Mouse (Mus musculus) splenic B cell, adult 2 months (primary cell): ENCODE measurements at regions not wholly inside any gene's neighbourhood (a gene's known extent, or its start where the extent isn't known, plus 50 kb on each side); places are given as distances from the start of the nearest gene placed in this dataset.

Experiments used
- DNase-seq: peaks from one replicate; pipeline ENCODE4 v3.0.0-alpha.2; 2011; ENCODE audit warnings: low read depth, low spot score
- H3K27me3 ChIP-seq: 2 replicates; pipeline ENCODE4 v1.6.1; 2012; ENCODE audit warnings: mild to moderate bottlenecking, low read length, moderate library complexity, mixed read lengths; ENCODE audit not compliant: control insufficient read depth, poor library complexity, insufficient read depth, severe bottlenecking
- H3K36me3 ChIP-seq: 2 replicates; pipeline ENCODE4 v1.6.1; 2012; ENCODE audit warnings: mild to moderate bottlenecking, low read length, moderate library complexity, mixed read lengths; ENCODE audit not compliant: control insufficient read depth, poor library complexity, insufficient read depth, severe bottlenecking

- Histone ChIP-seq H3K27me3 (no peaks in the 10 kb centered on the region), H3K36me3 (no peaks in the 10 kb centered on the region)
- DNase-seq = no peak
Observed at GRCm38 (mm10) chr13:110928894-110929293, 325.9 kb upstream of the Actbl2 start.

GRCm38 (mm10) chr13:110929579-110929978 is 325.2 kb upstream of the Actbl2 start:
- H3K27me3 ChIP-seq = no peaks in the 10 kb centered on the region
- no peaks in the 10 kb centered on the region for H3K36me3 ChIP-seq
- DNase-seq = no peak

- no peak for DNase-seq
- no peaks in the 10 kb centered on the region for H3K27me3 ChIP-seq
- no peaks in the 10 kb centered on the region for H3K36me3 ChIP-seq
Observed at GRCm38 (mm10) chr13:110941587-110941986, 313.2 kb upstream of the Actbl2 start.

- Histone ChIP-seq H3K36me3 (no peaks in the 10 kb centered on the region), H3K27me3 (no peaks in the 10 kb centered on the region)
- DNase-seq = no peak
Observed at GRCm38 (mm10) chr13:110942986-110943644, 311.7 kb upstream of the Actbl2 start.

- no peak for DNase-seq
- no peaks in the 10 kb centered on the region for H3K27me3 ChIP-seq
- no peaks in the 10 kb centered on the region for H3K36me3 ChIP-seq
Observed at GRCm38 (mm10) chr13:110944061-110944460, 310.8 kb upstream of the Actbl2 start.

- Histone ChIP-seq H3K36me3 (no peaks in the 10 kb centered on the region), H3K27me3 (no peaks in the 10 kb centered on the region)
- no peak for DNase-seq
Observed at GRCm38 (mm10) chr13:110944683-110945082, 310.1 kb upstream of the Actbl2 start.

GRCm38 (mm10) chr13:110960212-110960611 is 294.6 kb upstream of the Actbl2 start:
- Histone ChIP-seq H3K27me3 (no peaks in the 10 kb centered on the region), H3K36me3 (no peaks in the 10 kb centered on the region)
- peak; percentile 8 for DNase-seq

- no peak for DNase-seq
- H3K27me3 ChIP-seq = no peaks in the 10 kb centered on the region
- H3K36me3 ChIP-seq = no peaks in the 10 kb centered on the region
Observed at GRCm38 (mm10) chr13:110967109-110967508, 287.7 kb upstream of the Actbl2 start.

- peak; percentile 69 for DNase-seq
- Histone ChIP-seq H3K27me3 (no peaks in the 10 kb centered on the region), H3K36me3 (no peaks in the 10 kb centered on the region)
Observed at GRCm38 (mm10) chr13:110967626-110968506, 286.9 kb upstream of the Actbl2 start.

GRCm38 (mm10) chr13:110968507-110968905 is 286.3 kb upstream of the Actbl2 start:
- H3K27me3 ChIP-seq = no peaks in the 10 kb centered on the region
- no peaks in the 10 kb centered on the region for H3K36me3 ChIP-seq
- no peak for DNase-seq

- DNase-seq = no peak
- no peaks in the 10 kb centered on the region for H3K27me3 ChIP-seq
- H3K36me3 ChIP-seq = no peaks in the 10 kb centered on the region
Observed at GRCm38 (mm10) chr13:110977379-110977778, 277.4 kb upstream of the Actbl2 start.

GRCm38 (mm10) chr13:110978022-110978421 is 276.8 kb upstream of the Actbl2 start:
- DNase-seq = no peak
- Histone ChIP-seq H3K27me3 (no peaks in the 10 kb centered on the region), H3K36me3 (no peaks in the 10 kb centered on the region)

- Histone ChIP-seq H3K36me3 (no peaks in the 10 kb centered on the region), H3K27me3 (no peaks in the 10 kb centered on the region)
- no peak for DNase-seq
Observed at GRCm38 (mm10) chr13:110990677-110991076, 264.1 kb upstream of the Actbl2 start.

GRCm38 (mm10) chr13:110991121-110991520 is 263.7 kb upstream of the Actbl2 start:
- no peaks in the 10 kb centered on the region for H3K27me3 ChIP-seq
- H3K36me3 ChIP-seq = no peaks in the 10 kb centered on the region
- no peak for DNase-seq

- no peak for DNase-seq
- Histone ChIP-seq H3K27me3 (no peaks in the 10 kb centered on the region), H3K36me3 (no peaks in the 10 kb centered on the region)
Observed at GRCm38 (mm10) chr13:110994596-110994995, 260.2 kb upstream of the Actbl2 start.
